8 mouse cellular contexts compared by ENCODE assay signal in genomic region chr9:114731011-114731755, GRCm38 (mm10). TPM values are rescaled to one million over a fixed set of nuclear protein-coding genes. Genes with fewer than 3 reads are reported as not detected.
A peak's percentile ranks its signal among the peaks of the same experiment; 100 is the strongest.
DNase-seq lines count a peak whose midpoint lies in the region; ATAC-seq and TF ChIP-seq lines count a peak whose summit lies in the region.

Gene Cmtm6, plus strand, starts transcription at chr9:114731116.

- no peak for TF ChIP-seq POLR2A in brain, embryonic 14.5 days (IDR thresholded peaks at IDR 0.05; ENCODE audit: borderline replicate concordance, extremely low read depth, insufficient read depth, insufficient read length, poor library complexity, severe bottlenecking)
- TF ChIP-seq POLR2A in liver, adult 2 months (IDR thresholded peaks at IDR 0.05; ENCODE audit: extremely low read depth, insufficient read depth, low read length), result peak; percentile 93
- peak; percentile 99 for TF ChIP-seq POLR2A in myocyte (IDR thresholded peaks at IDR 0.05; ENCODE audit: insufficient read length, low read depth)

- no peaks in the 10 kb centered on the region for H3K36me3 ChIP-seq in C2C12 (ENCODE audit: control insufficient read depth, insufficient read depth)
- H3K36me3 ChIP-seq in erythroblast, embryonic 14.5 days (ENCODE audit: control insufficient read depth), result peaks cover 6% of the 10 kb centered on the region
- no peaks in the 10 kb centered on the region for H3K36me3 ChIP-seq in heart, embryonic 11.5 days (ENCODE audit: control insufficient read depth, insufficient read depth, low read length)
- H3K36me3 ChIP-seq in kidney, embryonic 16.5 days (ENCODE audit: insufficient read depth, low read length), result no peaks in the 10 kb centered on the region
- H3K36me3 ChIP-seq in liver, adult 2 months (ENCODE audit: control insufficient read depth, insufficient read depth, low read length), result no peaks in the 10 kb centered on the region
- H3K36me3 ChIP-seq in myocyte (ENCODE audit: control insufficient read depth, insufficient read depth), result no peaks in the 10 kb centered on the region
- no peaks in the 10 kb centered on the region; the same call in 1 of the 2 replicates for H3K36me3 ChIP-seq in splenic B cell, adult 2 months (ENCODE audit: control insufficient read depth, insufficient read depth, low read length, poor library complexity, severe bottlenecking)

- H3ac ChIP-seq in C2C12 (ENCODE audit: control insufficient read depth, insufficient read length, low read depth) (peak within 1 kb of the TSS; percentile 94), myocyte (ENCODE audit: control insufficient read depth, insufficient read length) (peak within 1 kb of the TSS; percentile 12)

- peaks cover 10% of the 10 kb centered on the region for H3K79me3 ChIP-seq in C2C12 (ENCODE audit: low read depth)

- peak; percentile 87 for ATAC-seq in heart, embryonic 11.5 days (replicated peaks; ENCODE audit: insufficient number of reproducible peaks, low FRiP score, low TSS enrichment)
- ATAC-seq in kidney, embryonic 16.5 days (ENCODE audit: low FRiP score, low TSS enrichment), result peak; percentile 94

- WGBS in heart, embryonic 11.5 days (ENCODE audit: insufficient replicate concordance), result under 1% methylated on average over 53 of the region's 53 CpGs
- under 1% methylated on average over 52 of the region's 53 CpGs for WGBS in kidney, embryonic 16.5 days
- WGBS in liver, adult 2 months, result under 1% methylated on average over 53 of the region's 53 CpGs

- peak within 1 kb of the TSS; percentile 87 for H3K9ac ChIP-seq in heart, embryonic 11.5 days (ENCODE audit: low read depth, low read length)
- H3K9ac ChIP-seq in kidney, embryonic 16.5 days (replicated peaks; ENCODE audit: low read length), result peak within 1 kb of the TSS; percentile 93
- peak within 1 kb of the TSS; percentile 89 for H3K9ac ChIP-seq in liver, adult 2 months (ENCODE audit: low read depth, low read length)

- H3K4me2 ChIP-seq in heart, embryonic 11.5 days, result peak within 1 kb of the TSS; percentile 78
- H3K4me2 ChIP-seq in kidney, embryonic 16.5 days (replicated peaks; ENCODE audit: low read depth, low read length), result peak within 1 kb of the TSS; percentile 67
- peak within 1 kb of the TSS; percentile 84 for H3K4me2 ChIP-seq in myocyte (ENCODE audit: low read depth)

- H3K4me3 ChIP-seq in C2C12 (ENCODE audit: insufficient read depth, poor library complexity, severe bottlenecking), result peak within 1 kb of the TSS; percentile 61
- H3K4me3 ChIP-seq in erythroblast, embryonic 14.5 days (replicated peaks), result peak within 1 kb of the TSS; percentile 95
- H3K4me3 ChIP-seq in heart, embryonic 11.5 days (ENCODE audit: low read depth, low read length), result peak within 1 kb of the TSS; percentile 84
- peak within 1 kb of the TSS; percentile 73 for H3K4me3 ChIP-seq in kidney, embryonic 16.5 days (ENCODE audit: low read length)
- H3K4me3 ChIP-seq in liver, adult 2 months (ENCODE audit: insufficient read depth, low read depth, low read length), result peak within 1 kb of the TSS; percentile 82
- H3K4me3 ChIP-seq in myocyte, result peak within 1 kb of the TSS; percentile 44

- peak; percentile 97 for DNase-seq in brain, embryonic 14.5 days (ENCODE audit: low read depth)
- peak; percentile 87 for DNase-seq in liver, adult 2 months (ENCODE audit: extremely low read depth, low read depth, low spot score)
- DNase-seq in splenic B cell, adult 2 months (ENCODE audit: low read depth, low spot score), result peak; percentile 99

- H3K79me2 ChIP-seq in C2C12 (ENCODE audit: control insufficient read depth, insufficient read depth), result peaks cover 30% of the 10 kb centered on the region
- peaks cover 22% of the 10 kb centered on the region; the same call in 1 of the 2 replicates for H3K79me2 ChIP-seq in liver, adult 2 months (ENCODE audit: control insufficient read depth, insufficient read depth, low read length)
- peaks cover 25% of the 10 kb centered on the region for H3K79me2 ChIP-seq in myocyte (ENCODE audit: control insufficient read depth, insufficient read depth)

- peak within 1 kb of the TSS; percentile 86 for H3K27ac ChIP-seq in heart, embryonic 11.5 days (ENCODE audit: low read depth, low read length)
- H3K27ac ChIP-seq in kidney, embryonic 16.5 days (ENCODE audit: low read length), result peak within 1 kb of the TSS; percentile 93
- H3K27ac ChIP-seq in liver, adult 2 months (replicated peaks; ENCODE audit: insufficient read depth, low read depth, low read length), result peak within 1 kb of the TSS; percentile 82

- TF ChIP-seq CTCF in C2C12 (IDR thresholded peaks at IDR 0.05; ENCODE audit: control insufficient read depth, insufficient read depth, insufficient read length), result peak; percentile 52
- peak; percentile 35; the same call in 1 of the 2 replicates for TF ChIP-seq CTCF in brain, embryonic 14.5 days (IDR thresholded peaks at IDR 0.05; ENCODE audit: borderline replicate concordance, extremely low read depth, insufficient read depth, insufficient read length)
- peak; percentile 47 for TF ChIP-seq CTCF in liver, adult 2 months (IDR thresholded peaks at IDR 0.05; ENCODE audit: low read depth, low read length)

- peaks cover 68% of the 10 kb centered on the region for H3K4me1 ChIP-seq in erythroblast, embryonic 14.5 days (ENCODE audit: control insufficient read depth)
- H3K4me1 ChIP-seq in heart, embryonic 11.5 days (ENCODE audit: control insufficient read depth, insufficient read depth, low read length), result peaks cover 29% of the 10 kb centered on the region
- H3K4me1 ChIP-seq in kidney, embryonic 16.5 days (ENCODE audit: insufficient read depth, low read length), result peaks cover 28% of the 10 kb centered on the region
- peaks cover 21% of the 10 kb centered on the region for H3K4me1 ChIP-seq in liver, adult 2 months (ENCODE audit: control insufficient read depth, insufficient read depth, low read length)

- H3K9me3 ChIP-seq in erythroblast, embryonic 14.5 days (ENCODE audit: control insufficient read depth, low read length), result no peaks in the 10 kb centered on the region
- no peaks in the 10 kb centered on the region for H3K9me3 ChIP-seq in heart, embryonic 11.5 days (replicated peaks; ENCODE audit: control insufficient read depth, low read length)
- no peaks in the 10 kb centered on the region for H3K9me3 ChIP-seq in kidney, embryonic 16.5 days (ENCODE audit: low read length)

- H3K27me3 ChIP-seq in C2C12 (ENCODE audit: control insufficient read depth, insufficient read depth, insufficient read length) (no peaks in the 10 kb centered on the region), myocyte (ENCODE audit: control insufficient read depth, insufficient read depth, insufficient read length) (no peaks in the 10 kb centered on the region)
- no peaks in the 10 kb centered on the region for H3K27me3 ChIP-seq in erythroblast, embryonic 14.5 days (ENCODE audit: control insufficient read depth)
- no peaks in the 10 kb centered on the region for H3K27me3 ChIP-seq in heart, embryonic 11.5 days (ENCODE audit: control insufficient read depth, insufficient read depth, low read length)
- H3K27me3 ChIP-seq in kidney, embryonic 16.5 days (ENCODE audit: insufficient read depth, low read length), result no peaks in the 10 kb centered on the region
- H3K27me3 ChIP-seq in liver, adult 2 months (ENCODE audit: control insufficient read depth, insufficient read depth, low read length), result no peaks in the 10 kb centered on the region
- no peaks in the 10 kb centered on the region for H3K27me3 ChIP-seq in splenic B cell, adult 2 months (ENCODE audit: control insufficient read depth, insufficient read depth, low read length, poor library complexity, severe bottlenecking)

TF ChIP-seq in C2C12, 6 proteins besides CTCF, POLR2A, EP300 and RAD21:
- TF ChIP-seq MYOD1 (IDR thresholded peaks at IDR 0.05; ENCODE audit: control insufficient read depth, insufficient read length, low read depth), result no peak
- no peak for TF ChIP-seq MYOG (IDR thresholded peaks at IDR 0.05; ENCODE audit: control insufficient read depth, extremely low read depth, insufficient read length)
- no peak for TF ChIP-seq USF1 (IDR thresholded peaks at IDR 0.05; ENCODE audit: low read depth)
- TF ChIP-seq FOSL1 (IDR thresholded peaks at IDR 0.05; ENCODE audit: insufficient read depth, low read length, poor library complexity, severe bottlenecking), result no peak
- no peak for TF ChIP-seq CEBPB (IDR thresholded peaks at IDR 0.05; ENCODE audit: low read depth)
- no peak for TF ChIP-seq MAX (IDR thresholded peaks at IDR 0.05)

TF ChIP-seq in myocyte, 11 proteins besides CTCF, POLR2A, EP300 and RAD21:
- TF ChIP-seq MYOD1 (IDR thresholded peaks at IDR 0.05; ENCODE audit: control insufficient read depth in 1 of 3, insufficient read length in 2 of 3, low read depth in 2 of 3) (no peak), POLR2AphosphoS2 (IDR thresholded peaks at IDR 0.05; ENCODE audit: insufficient read length, low read depth) (peak; percentile 99), CEBPB (IDR thresholded peaks at IDR 0.05; ENCODE audit: insufficient read depth, poor library complexity, severe bottlenecking) (no peak), USF1 (IDR thresholded peaks at IDR 0.05; ENCODE audit: low read depth) (no peak), E2F4 (IDR thresholded peaks at IDR 0.05; ENCODE audit: insufficient read depth) (no peak), MAX (IDR thresholded peaks at IDR 0.05; ENCODE audit: low read depth) (no peak), SRF (IDR thresholded peaks at IDR 0.05; ENCODE audit: control insufficient read depth, insufficient read length, low read depth) (peak; percentile 58)

RNA-seq across cellular contexts. Expression of gene Cmtm6, which starts in this region (rescaled TPM):
- 13.2 TPM for polyA plus RNA-seq in C2C12 (2012; fragmentation: generic; extraction: Trizol)
- polyA plus RNA-seq in brain, embryonic 14.5 days (2012; rRNA removed), result 14.0 and 14.2 TPM in 2 replicates
- 0.04 and 0.07 TPM in 2 replicates for polyA plus RNA-seq in erythroblast, embryonic 14.5 days (2012)
- 35.6 and 39.5 TPM in 2 replicates for polyA plus RNA-seq in heart, embryonic 11.5 days (2014; fragmentation: Nextera tagmentation; extraction: Ambion mirVana)
- polyA plus RNA-seq in kidney, embryonic 16.5 days (2015; fragmentation: Nextera tagmentation; extraction: Ambion mirVana), result 67.0 and 73.5 TPM in 2 replicates
- total RNA-seq in liver, adult 2 months (2014; rRNA removed), result 56.0 and 58.8 TPM in 2 replicates
- polyA plus RNA-seq in liver, adult 2 months (2012; rRNA removed), result 54.7 and 69.0 TPM in 2 replicates
- 14.3 TPM for polyA plus RNA-seq in myocyte (2012; fragmentation: generic; extraction: Trizol)

Comparison
In these comparisons a context has a peak if more than half of its experiments do, and no peak if none do; other contexts are left out.
1. Peak in every context shown above with its lines: DNase-seq, ATAC-seq, H3K4me3 ChIP-seq and H3K27ac ChIP-seq.
2. RNA of gene Cmtm6 (polyA plus RNA-seq): 67.0 to 73.5 TPM in kidney, embryonic 16.5 days, 54.7 to 69.0 TPM in liver, adult 2 months, 35.6 to 39.5 TPM in heart, embryonic 11.5 days, 14.3 TPM in myocyte (single experiment), 14.0 to 14.2 TPM in brain, embryonic 14.5 days and 13.2 TPM in C2C12 (single experiment); 0.04 to 0.07 TPM in erythroblast, embryonic 14.5 days; every median in the first group is over 10 times any median in the second.
3. H3K4me3 ChIP-seq: peak in every context shown above with its lines; median percentile 95 in erythroblast, embryonic 14.5 days; 84 in heart, embryonic 11.5 days; 82 in liver, adult 2 months; 73 in kidney, embryonic 16.5 days; 61 in C2C12; 44 in myocyte.